Mouse (Mus musculus) E14TG2a.4 (cell line): ENCODE measurements around the gene Pcsk1n.

Source experiments
- CTCF ChIP-seq: conservative IDR thresholded peaks from 2 replicates; pipeline ENCODE4 v1.5.1; 2014; ENCODE audit warnings: low read length
- POU5F1 ChIP-seq: IDR thresholded peaks from 2 replicates; pipeline ENCODE4 v1.6.1; 2014; ENCODE audit warnings: low read length, borderline replicate concordance

DNA sequence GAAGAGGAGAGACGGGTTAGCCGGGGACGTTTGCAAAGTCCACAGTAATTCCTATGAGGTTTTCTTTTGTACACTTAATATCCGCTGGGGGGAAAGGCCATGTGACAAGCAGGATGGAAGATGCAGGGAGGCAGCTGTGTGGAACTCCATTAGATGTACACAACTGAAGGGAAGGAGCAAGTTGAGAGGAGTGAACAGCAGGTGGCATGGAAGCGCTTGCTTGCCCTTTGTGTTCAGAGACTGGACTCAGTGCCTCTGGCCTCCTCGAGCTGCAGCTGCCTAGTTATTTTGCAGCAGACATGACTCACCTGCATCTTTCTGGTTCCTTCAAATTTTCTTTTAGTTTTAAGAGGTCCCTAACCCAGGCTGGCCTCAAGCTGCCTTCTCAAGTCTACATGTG lies 9.1 kb upstream of the Pcsk1n start:
- TF ChIP-seq POU5F1 (no peak), CTCF (no peak)
